Mouse (Mus musculus) liver, embryonic 13.5 days (tissue): ENCODE measurements at regions not wholly inside any gene's neighbourhood (a gene's known extent, or its start where the extent isn't known, plus 50 kb on each side); places are given as distances from the start of the nearest gene placed in this dataset.
"Not testable (repeated sequence)": the region's sequence is repeated elsewhere in the genome, so short reads cannot be mapped to it uniquely, and the experiment has no call there.

Experiments used
- ATAC-seq: fragments of 200-750 bp; cut with Nextera tagmentation; 2 replicates; pipeline ENCODE4 v1.8.0; 2017; ENCODE audit warnings: low read depth, mild to moderate bottlenecking, moderate number of reproducible peaks, moderate library complexity
- DNase-seq: peaks from one replicate; pipeline ENCODE4 v3.0.0; 2022
- H3K27ac ChIP-seq: fragments of 300-500 bp; sonication (generic); 2 replicates; pipeline ENCODE4 v1.5.1; 2015; ENCODE audit warnings: moderate library complexity, mild to moderate bottlenecking, inconsistent platforms
- H3K27me3 ChIP-seq: fragments of 300-500 bp; sonication (generic); 2 replicates; pipeline ENCODE4 v1.6.1; 2015; ENCODE audit warnings: mild to moderate bottlenecking, inconsistent platforms
- H3K36me3 ChIP-seq: fragments of 300-500 bp; sonication (generic); 2 replicates; pipeline ENCODE4 v1.6.1; 2015; ENCODE audit warnings: mild to moderate bottlenecking, inconsistent platforms
- H3K4me1 ChIP-seq: fragments of 300-500 bp; sonication (generic); replicated peaks from 2 replicates; pipeline ENCODE4 v1.6.1; 2015; ENCODE audit warnings: inconsistent platforms
- H3K4me2 ChIP-seq: fragments of 300-500 bp; sonication (generic); 2 replicates; pipeline ENCODE4 v1.6.1; 2015; ENCODE audit warnings: inconsistent platforms, mild to moderate bottlenecking, moderate library complexity
- H3K4me3 ChIP-seq: fragments of 300-500 bp; sonication (generic); replicated peaks from 2 replicates; pipeline ENCODE4 v1.5.1; 2015; ENCODE audit warnings: mild to moderate bottlenecking, inconsistent platforms
- H3K9ac ChIP-seq: fragments of 300-500 bp; sonication (generic); 2 replicates; pipeline ENCODE4 v1.6.1; 2015; ENCODE audit warnings: mild to moderate bottlenecking, inconsistent platforms
- H3K9me3 ChIP-seq: fragments of 300-500 bp; sonication (generic); replicated peaks from 2 replicates; pipeline ENCODE4 v1.6.1; 2016; ENCODE audit warnings: inconsistent platforms
- WGBS: fragments of 180-500 bp; shearing (Covaris S2); methylation state at CpG from one replicate; pipeline ENCODE4 v1.1.7; 2015; ENCODE audit not compliant: insufficient replicate concordance; 5-methylcytosine and 5-hydroxymethylcytosine counted together

- ATAC-seq (no peak), DNase-seq (no peak)
- no peaks in the 10 kb centered on the region for H3K9me3 ChIP-seq
- H3K4me3 ChIP-seq, result no peak overlapping the region
- 60% methylated on average over 3 of the region's 3 CpGs for WGBS
- no peaks in the 10 kb centered on the region for H3K27me3 ChIP-seq
- H3K27ac ChIP-seq, result no peak overlapping the region
- no peak overlapping the region for H3K4me2 ChIP-seq
- H3K9ac ChIP-seq, result no peak overlapping the region
- H3K4me1 ChIP-seq, result no peaks in the 10 kb centered on the region
- H3K36me3 ChIP-seq, result no peaks in the 10 kb centered on the region
These were observed 105.2 kb upstream of the Gucy1a1 start for GRCm38 (mm10) chr3:82250796-82251261.

GRCm38 (mm10) chr3:82249968-82250795, 104.6 kb upstream of the Gucy1a1 start:
- no peak for ATAC-seq
- peak overlapping the region; percentile 13; the same call in 1 of the 2 replicates for H3K27ac ChIP-seq
- no peak overlapping the region for H3K9ac ChIP-seq
- H3K4me2 ChIP-seq, result no peak overlapping the region
- no peak overlapping the region for H3K4me3 ChIP-seq
- WGBS, result 41% methylated on average over 6 of the region's 6 CpGs
- DNase-seq, result no peak
- H3K4me1 ChIP-seq, result no peaks in the 10 kb centered on the region
- H3K27me3 ChIP-seq, result no peaks in the 10 kb centered on the region
- no peaks in the 10 kb centered on the region for H3K36me3 ChIP-seq
- H3K9me3 ChIP-seq, result no peaks in the 10 kb centered on the region

GRCm38 (mm10) chr3:82236377-82237057, 90.9 kb upstream of the Gucy1a1 start:
- Histone ChIP-seq H3K27ac (no peak overlapping the region), H3K4me3 (no peak overlapping the region), H3K9ac (no peak overlapping the region), H3K4me1 (no peaks in the 10 kb centered on the region), H3K9me3 (no peaks in the 10 kb centered on the region), H3K4me2 (no peak overlapping the region), H3K27me3 (no peaks in the 10 kb centered on the region), H3K36me3 (no peaks in the 10 kb centered on the region)
- no peak for DNase-seq
- no peak for ATAC-seq
- WGBS, result 52% methylated on average over 2 of the region's 2 CpGs

- no peak overlapping the region for H3K27ac ChIP-seq
- no peaks in the 10 kb centered on the region for H3K9me3 ChIP-seq
- H3K4me1 ChIP-seq, result no peaks in the 10 kb centered on the region
- no peaks in the 10 kb centered on the region for H3K36me3 ChIP-seq
- no peak overlapping the region for H3K4me3 ChIP-seq
- no peak overlapping the region for H3K4me2 ChIP-seq
- no peak for ATAC-seq
- no peaks in the 10 kb centered on the region for H3K27me3 ChIP-seq
- no peak overlapping the region for H3K9ac ChIP-seq
- no peak for DNase-seq
These were observed 88.7 kb upstream of the Gucy1a1 start for GRCm38 (mm10) chr3:82234306-82234705.

GRCm38 (mm10) chr3:82223379-82223778, 77.8 kb upstream of the Gucy1a1 start:
- WGBS, result 57% methylated on average over 1 of the region's 1 CpGs

GRCm38 (mm10) chr3:82221924-82222323, 76.3 kb upstream of the Gucy1a1 start:
- H3K9me3 ChIP-seq, result no peaks in the 10 kb centered on the region
- H3K27ac ChIP-seq, result no peak overlapping the region
- H3K4me2 ChIP-seq, result no peak overlapping the region
- H3K4me3 ChIP-seq, result no peak overlapping the region
- no peaks in the 10 kb centered on the region for H3K4me1 ChIP-seq
- no peak for DNase-seq
- 48% methylated on average over 1 of the region's 1 CpGs for WGBS
- H3K27me3 ChIP-seq, result no peaks in the 10 kb centered on the region
- no peak for ATAC-seq
- no peak overlapping the region for H3K9ac ChIP-seq
- H3K36me3 ChIP-seq, result no peaks in the 10 kb centered on the region

More at GRCm38 (mm10) chr3:82223379-82223778, 77.8 kb upstream of the Gucy1a1 start:
- H3K27ac ChIP-seq, result no peak overlapping the region
- DNase-seq (no peak), ATAC-seq (no peak)
- H3K36me3 ChIP-seq, result no peaks in the 10 kb centered on the region
- no peak overlapping the region for H3K4me3 ChIP-seq
- H3K9me3 ChIP-seq, result no peaks in the 10 kb centered on the region
- H3K4me1 ChIP-seq, result no peaks in the 10 kb centered on the region
- H3K4me2 ChIP-seq, result no peak overlapping the region
- H3K27me3 ChIP-seq, result no peaks in the 10 kb centered on the region
- no peak overlapping the region for H3K9ac ChIP-seq

- H3K9me3 ChIP-seq, H3K9ac ChIP-seq, H3K27ac ChIP-seq, ATAC-seq, H3K36me3 ChIP-seq, H3K4me2 ChIP-seq, H3K4me3 ChIP-seq, DNase-seq, H3K4me1 ChIP-seq, H3K27me3 ChIP-seq: not testable (repeated sequence)
- 41% methylated on average over 1 of the region's 1 CpGs for WGBS
These were observed 73.8 kb upstream of the Gucy1a1 start for GRCm38 (mm10) chr3:82219192-82219885.

- no peak overlapping the region for H3K9ac ChIP-seq
- WGBS, result 54% methylated on average over 6 of the region's 6 CpGs
- ATAC-seq (no peak), DNase-seq (no peak)
- no peaks in the 10 kb centered on the region for H3K36me3 ChIP-seq
- H3K27me3 ChIP-seq, result no peaks in the 10 kb centered on the region
- H3K4me2 ChIP-seq, result no peak overlapping the region
- no peak overlapping the region for H3K27ac ChIP-seq
- H3K9me3 ChIP-seq, result no peaks in the 10 kb centered on the region
- H3K4me1 ChIP-seq, result no peaks in the 10 kb centered on the region
- H3K4me3 ChIP-seq, result no peak overlapping the region
These were observed 69.2 kb upstream of the Gucy1a1 start for GRCm38 (mm10) chr3:82214566-82215465.

GRCm38 (mm10) chr3:82207321-82207720, 61.7 kb upstream of the Gucy1a1 start:
- H3K4me2 ChIP-seq, result no peak overlapping the region
- 59% methylated on average over 5 of the region's 5 CpGs for WGBS

More at GRCm38 (mm10) chr3:82207321-82207720, 61.7 kb upstream of the Gucy1a1 start:
- DNase-seq, result no peak
- no peaks in the 10 kb centered on the region for H3K27me3 ChIP-seq
- H3K36me3 ChIP-seq, result no peaks in the 10 kb centered on the region
- no peaks in the 10 kb centered on the region for H3K9me3 ChIP-seq
- no peaks in the 10 kb centered on the region for H3K4me1 ChIP-seq
- no peak overlapping the region for H3K9ac ChIP-seq
- ATAC-seq, result no peak
- H3K27ac ChIP-seq, result no peak overlapping the region
- no peak overlapping the region for H3K4me3 ChIP-seq
